Mouse (Mus musculus) kidney, postnatal 36 days (tissue): Measurements from ENCODE around the gene Pacsin1.
A peak's percentile ranks its signal among the peaks of the same experiment; 100 is the strongest.
"Not testable (repeated sequence)": the region's sequence is repeated elsewhere in the genome, so short reads cannot be mapped to it uniquely, and the experiment has no call there.

ENCODE experiments used
- DNase-seq, 2 experiments: peaks; one replicate each; pipeline ENCODE4 v3.0.0; 2021 to 2022; ENCODE audit warnings: mixed read lengths in 2 of 2

The Pacsin1 gene

GRCm38 (mm10) chr17:27655089-27656010, at the start of gene Pacsin1:
Gene Pacsin1 (plus strand): TSS chr17:27655509.
- DNase-seq, result peak; percentile 19 to 66

- no peak for DNase-seq
Measured at GRCm38 (mm10) chr17:27609576-27609975, 45.7 kb upstream of the Pacsin1 start.

- no peak for DNase-seq
Measured at GRCm38 (mm10) chr17:27610679-27611518, 44.4 kb upstream of the Pacsin1 start.

GRCm38 (mm10) chr17:27611519-27611884, 43.8 kb upstream of the Pacsin1 start:
- DNase-seq, result no peak

- DNase-seq, result no peak
Measured at GRCm38 (mm10) chr17:27611994-27612393, 43.3 kb upstream of the Pacsin1 start.

GRCm38 (mm10) chr17:27613016-27613415, 42.3 kb upstream of the Pacsin1 start:
- no peak for DNase-seq

GRCm38 (mm10) chr17:27615388-27615787, 39.9 kb upstream of the Pacsin1 start:
- no peak for DNase-seq

- DNase-seq, result no peak
Measured at GRCm38 (mm10) chr17:27621161-27621560, 34.1 kb upstream of the Pacsin1 start.

GRCm38 (mm10) chr17:27621705-27622531, 33.4 kb upstream of the Pacsin1 start:
- DNase-seq, result peak in 1 of 2 experiments; percentile 22

- peak in 1 of 2 experiments; percentile 65 for DNase-seq
Measured at GRCm38 (mm10) chr17:27622611-27623359, 32.5 kb upstream of the Pacsin1 start.

GRCm38 (mm10) chr17:27623360-27624326, 31.7 kb upstream of the Pacsin1 start, which contains the start of gene Nudt3:
Gene Nudt3 (minus strand): TSS chr17:27623495.
- DNase-seq, result peak; percentile 84 to 94

GRCm38 (mm10) chr17:27625455-27626251, 29.7 kb upstream of the Pacsin1 start:
- no peak for DNase-seq

GRCm38 (mm10) chr17:27626681-27627080, 28.6 kb upstream of the Pacsin1 start:
- DNase-seq, result no peak

GRCm38 (mm10) chr17:27627451-27627850, 27.9 kb upstream of the Pacsin1 start:
- DNase-seq, result peak; percentile 82 to 83

GRCm38 (mm10) chr17:27628376-27628775, 26.9 kb upstream of the Pacsin1 start:
- no peak for DNase-seq

- peak; percentile 90 to 96 for DNase-seq
Measured at GRCm38 (mm10) chr17:27629249-27630020, 25.9 kb upstream of the Pacsin1 start.

GRCm38 (mm10) chr17:27634871-27635574, 20.3 kb upstream of the Pacsin1 start, which contains the start of gene RPS10-NUDT3:
Gene RPS10-NUDT3 (minus strand): TSS chr17:27635222.
- DNase-seq, result peak; percentile 90 to 94

- DNase-seq, result not testable (repeated sequence)
Measured at GRCm38 (mm10) chr17:27635575-27635903, 19.8 kb upstream of the Pacsin1 start.
